Mouse (Mus musculus) lung, postnatal 4 days (tissue): ENCODE results near the gene Ilf3.

Experiments
- DNase-seq, 2 experiments: peaks; one replicate each; pipeline ENCODE4 v3.0.0; 2021

Ilf3 gene

DNA sequence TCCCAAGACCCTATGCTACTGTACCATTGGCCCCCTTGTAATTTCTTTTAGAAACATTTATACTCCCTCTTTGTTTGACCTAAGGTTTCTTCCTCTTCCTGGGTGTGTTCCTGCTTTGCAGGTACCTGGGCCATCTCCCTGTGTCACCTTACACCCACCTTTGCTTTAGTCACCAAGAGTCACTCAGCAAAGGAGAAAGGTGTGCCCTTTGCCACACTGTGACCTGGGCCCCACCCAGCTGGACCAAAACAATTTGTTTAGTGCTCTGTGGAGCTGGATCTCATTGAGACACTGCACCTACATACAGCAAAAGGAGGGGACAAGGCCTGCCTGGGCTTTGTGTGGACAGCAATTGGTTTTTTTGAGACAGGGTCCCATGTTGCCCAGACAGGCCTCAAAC lies 72.7 kb downstream of the Ilf3 start:
- no peak for DNase-seq

DNA sequence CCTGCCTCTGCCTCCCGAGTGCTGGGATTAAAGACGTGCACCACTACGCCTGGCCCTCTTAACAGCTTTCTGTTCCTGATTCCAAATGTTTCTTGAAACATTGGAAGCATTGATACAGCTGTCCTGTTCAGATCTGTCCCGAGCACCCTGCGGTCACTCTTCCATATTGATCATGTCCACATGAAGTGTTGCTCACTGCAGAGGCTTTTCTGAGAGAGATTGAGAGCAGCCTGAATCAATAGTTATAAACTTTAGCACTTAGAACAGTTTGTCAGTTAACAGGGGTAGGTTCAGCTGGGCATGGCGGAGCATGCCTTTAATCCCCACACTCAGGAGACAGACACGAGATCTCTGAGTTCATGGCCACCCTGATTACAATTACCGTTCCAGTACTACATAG lies 76.2 kb downstream of the Ilf3 start:
- no peak for DNase-seq

DNA sequence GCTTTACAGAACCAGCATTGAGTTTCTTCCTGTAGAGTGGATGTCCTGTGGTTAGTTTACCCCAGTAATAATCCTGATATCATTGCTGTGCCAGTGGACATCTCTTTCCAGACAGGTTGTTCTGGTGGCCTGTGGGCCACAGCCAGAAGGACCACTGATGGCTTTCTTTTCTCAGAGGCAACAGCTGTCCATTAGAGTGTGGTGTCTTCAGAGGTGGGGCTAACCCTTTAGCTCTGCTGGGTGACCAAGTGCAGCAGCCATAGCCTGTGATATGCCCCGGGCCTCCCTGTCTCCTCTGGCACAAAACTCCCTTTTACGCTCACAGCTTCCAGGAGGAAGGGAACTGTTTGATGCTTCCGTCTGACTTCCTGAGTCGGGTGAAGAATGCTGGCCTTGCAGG lies 76.9 kb downstream of the Ilf3 start:
- DNase-seq: no peak

DNA sequence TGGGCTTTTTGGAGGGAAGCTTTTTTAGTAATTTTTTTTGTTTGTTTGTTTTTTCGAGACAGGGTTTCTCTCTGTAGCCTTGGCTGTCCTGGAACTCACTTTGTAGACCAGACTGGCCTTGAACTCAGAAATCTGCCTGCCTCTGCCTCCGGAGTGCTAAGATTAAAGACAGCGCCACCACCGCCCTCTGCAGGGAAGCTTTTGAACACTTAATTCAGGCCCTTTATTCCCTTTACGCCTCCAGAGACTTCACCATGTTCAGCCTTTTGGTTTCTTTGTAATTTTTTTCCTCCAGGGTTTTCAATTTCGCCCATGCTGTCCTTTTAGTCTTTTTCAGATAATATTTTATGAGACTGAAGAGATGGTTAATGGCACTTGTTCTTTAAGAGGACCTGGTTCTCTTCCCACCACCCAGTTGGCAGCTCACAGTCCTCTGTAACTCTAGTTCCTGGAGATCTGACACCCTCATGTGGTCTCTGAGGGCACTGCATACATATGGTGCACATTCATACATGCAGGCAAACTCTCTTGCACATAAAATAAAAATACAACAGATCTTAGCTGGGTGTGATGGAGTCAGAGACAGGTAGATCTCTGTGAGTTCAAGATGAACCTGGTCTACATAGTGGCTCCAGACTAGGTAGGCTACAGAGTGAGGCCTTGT lies 77.5 kb downstream of the Ilf3 start:
- DNase-seq: no peak

DNA sequence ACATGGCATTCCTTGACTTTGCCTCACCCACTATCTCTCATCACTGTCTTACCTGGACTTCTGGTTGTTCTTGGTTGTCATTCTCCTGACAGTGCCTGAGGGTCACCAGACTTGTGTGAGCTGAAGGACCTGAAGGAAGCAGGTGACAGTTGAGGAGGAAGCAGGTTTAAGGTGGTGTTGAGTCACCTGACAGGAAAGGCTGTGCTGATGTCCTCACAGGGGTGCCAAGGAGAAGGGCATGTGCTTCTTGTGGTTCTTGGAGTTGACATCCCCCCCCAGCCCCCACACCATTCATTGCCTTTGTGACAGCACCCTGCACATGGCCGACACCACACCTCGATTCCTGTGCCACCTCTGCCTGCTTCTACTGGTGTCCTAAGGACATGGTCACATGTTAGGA lies 80.1 kb downstream of the Ilf3 start:
- no peak for DNase-seq

DNA sequence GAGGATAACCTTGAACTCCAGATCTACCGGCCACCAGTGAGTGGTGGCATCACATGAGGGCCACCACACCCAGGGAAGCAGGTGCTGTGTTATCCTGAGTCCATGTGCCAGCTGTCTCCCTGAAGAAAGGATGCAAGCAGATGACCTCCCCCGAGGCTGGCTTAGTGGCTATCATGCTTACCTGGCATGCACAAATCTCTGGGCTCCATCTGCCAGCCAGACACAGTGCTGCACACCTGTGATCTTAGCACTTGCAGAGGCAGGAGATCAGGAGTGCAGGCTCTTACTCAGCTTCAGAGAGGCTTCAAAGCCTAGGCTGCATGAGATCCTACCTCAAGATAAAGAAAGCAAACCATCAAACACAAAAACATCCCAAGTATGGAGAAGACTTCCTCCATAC lies 82.0 kb downstream of the Ilf3 start:
- DNase-seq: no peak

DNA sequence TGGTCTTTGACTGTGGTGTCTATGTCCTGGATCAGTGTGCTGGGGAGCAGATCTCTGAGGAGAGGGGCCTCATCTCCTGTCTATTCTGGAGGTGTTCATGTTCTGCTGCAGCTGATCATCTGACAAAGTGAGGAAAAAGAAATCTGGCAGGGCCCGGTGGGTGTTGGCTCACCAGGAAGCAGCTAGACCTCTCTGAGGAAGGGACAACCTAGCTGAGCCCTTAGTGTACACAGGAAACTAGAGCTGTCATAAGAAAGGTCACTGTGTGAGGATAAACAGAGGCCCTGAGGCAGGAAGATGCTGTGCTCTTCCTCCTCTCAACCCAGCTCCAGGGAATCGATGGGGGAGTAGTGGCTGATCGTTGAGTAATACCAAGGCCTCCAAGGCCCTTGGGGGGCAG lies 82.6 kb downstream of the Ilf3 start:
- peak; percentile 46 to 61 for DNase-seq

DNA sequence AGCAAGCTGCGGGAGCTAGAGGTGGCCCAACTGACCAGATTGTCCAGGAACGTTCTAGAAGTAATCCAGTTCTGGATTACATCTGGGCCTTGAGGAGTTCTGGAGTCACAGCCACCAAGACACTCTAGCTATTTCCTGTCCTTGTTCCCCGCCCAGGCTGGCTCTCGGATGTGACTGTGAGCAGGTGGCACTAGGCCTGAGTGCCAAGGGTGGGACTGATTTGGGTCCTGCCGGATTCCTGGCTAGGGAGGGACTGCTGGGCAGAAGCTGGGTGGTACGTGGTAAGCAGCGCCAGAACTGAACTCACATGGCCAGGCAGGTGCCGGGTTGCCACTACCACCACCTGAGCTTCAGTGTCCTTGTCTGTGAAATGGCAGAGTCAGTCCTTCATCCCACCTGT lies 83.7 kb downstream of the Ilf3 start:
- peak; percentile 53 to 72 for DNase-seq

DNA sequence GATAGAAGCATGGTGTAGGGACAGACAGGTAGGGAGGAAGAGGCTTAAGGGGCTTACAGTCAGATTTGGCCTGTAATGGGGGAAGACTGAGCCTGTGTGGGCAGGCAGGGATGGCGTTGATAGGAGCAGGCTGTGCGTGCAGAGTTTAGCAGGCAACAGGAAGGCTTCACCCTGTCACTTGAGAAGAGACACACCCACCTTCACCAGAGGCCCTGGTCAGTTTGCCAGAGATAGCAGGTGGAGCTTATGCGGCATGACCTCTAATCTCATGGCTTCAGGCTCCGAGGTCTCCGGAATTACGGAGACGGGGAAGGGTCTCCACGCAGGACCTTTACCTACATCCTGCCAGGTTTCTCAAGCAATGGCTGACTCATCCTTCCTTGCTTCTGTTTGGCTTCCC lies 84.2 kb downstream of the Ilf3 start:
- no peak for DNase-seq

DNA sequence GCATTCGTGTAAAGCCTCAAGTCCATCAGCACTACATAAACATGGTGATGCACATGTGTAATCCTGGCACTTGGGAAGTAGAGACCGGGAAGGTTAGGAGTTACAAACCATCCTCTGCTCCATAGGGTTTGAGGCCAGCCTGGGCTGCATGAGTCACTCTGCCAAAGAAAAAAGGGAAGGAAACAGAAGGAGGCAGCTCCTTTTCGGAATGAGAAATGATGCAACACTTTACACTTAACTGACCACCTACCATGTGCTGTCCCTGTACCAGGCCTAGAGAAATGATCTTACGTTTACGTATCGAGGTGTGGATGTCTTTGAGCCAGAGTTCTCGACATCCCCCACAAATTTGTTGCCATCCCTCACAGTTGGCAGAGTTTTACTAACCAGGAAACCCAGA lies 85.3 kb downstream of the Ilf3 start:
- no peak for DNase-seq

DNA sequence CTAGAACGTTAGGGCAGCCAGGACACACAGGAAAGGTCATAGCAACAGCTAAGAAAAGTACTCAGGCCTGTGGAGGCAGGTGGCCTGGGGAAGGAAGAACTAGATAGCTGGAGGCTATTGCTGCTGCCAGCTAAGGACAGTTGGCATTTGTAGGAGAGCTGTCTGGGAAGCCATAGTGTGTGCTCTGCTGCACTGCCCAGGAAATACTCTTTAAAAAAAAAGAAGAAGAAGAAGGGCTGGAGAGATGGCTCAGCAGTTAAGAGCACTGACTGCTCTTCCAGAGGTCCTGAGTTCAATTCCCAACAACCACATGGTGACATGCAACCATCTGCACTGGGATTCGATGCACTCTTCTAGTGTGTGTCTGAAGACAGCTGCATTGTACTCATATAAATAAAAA lies 85.8 kb downstream of the Ilf3 start:
- no peak for DNase-seq

DNA sequence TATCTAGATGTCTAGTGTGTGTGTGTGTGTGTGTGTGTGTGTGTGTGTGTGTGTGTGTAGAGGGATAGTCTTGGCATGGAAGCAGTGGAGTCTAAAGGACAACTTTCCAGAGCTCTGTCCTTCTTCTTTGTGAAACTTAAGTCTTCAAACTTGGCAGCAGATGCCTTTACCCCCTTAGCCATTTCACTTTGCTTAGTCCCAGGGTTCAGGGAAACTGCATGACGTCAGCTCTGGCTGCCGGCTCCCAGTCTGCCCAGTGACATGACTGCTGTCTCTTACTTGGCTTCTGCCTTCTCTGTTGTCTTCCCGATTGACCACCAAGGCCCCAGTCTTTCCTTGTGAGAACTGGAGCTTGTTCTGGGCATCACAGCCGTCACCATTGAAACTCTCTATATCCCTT lies 86.9 kb downstream of the Ilf3 start:
- peak in 1 of 2 experiments; percentile 39 for DNase-seq
